Mouse (Mus musculus) intestine, postnatal 0 days (tissue): ENCODE results near the gene Emid1. TPM values are rescaled to one million over a fixed set of nuclear protein-coding genes. Genes with fewer than 3 reads are reported as not detected.

ENCODE experiments used
- ATAC-seq: fragments of 200-750 bp; cut with Nextera tagmentation; 2 replicates; pipeline ENCODE4 v1.8.0; 2017; ENCODE audit warnings: mild to moderate bottlenecking, moderate TSS enrichment, moderate library complexity
- H3K27ac ChIP-seq: fragments of 300-500 bp; sonication (generic); 2 replicates; pipeline ENCODE4 v1.5.1; 2014; ENCODE audit warnings: mild to moderate bottlenecking, low read depth, low read length, moderate library complexity
- H3K27me3 ChIP-seq: fragments of 300-500 bp; sonication (generic); replicated peaks from 2 replicates; pipeline ENCODE4 v1.6.1; 2014; ENCODE audit warnings: low read length, mixed read lengths; ENCODE audit not compliant: control insufficient read depth, insufficient read depth
- H3K36me3 ChIP-seq: fragments of 300-500 bp; sonication (generic); 2 replicates; pipeline ENCODE4 v1.6.1; 2014; ENCODE audit warnings: mild to moderate bottlenecking, moderate library complexity; ENCODE audit not compliant: control insufficient read depth, insufficient read depth
- H3K4me1 ChIP-seq: fragments of 300-500 bp; sonication (generic); replicated peaks from 2 replicates; pipeline ENCODE4 v1.6.1; 2014; ENCODE audit warnings: antibody characterized with exemption, low read length, mixed read lengths; ENCODE audit not compliant: control insufficient read depth, insufficient read depth
- H3K4me2 ChIP-seq: fragments of 300-500 bp; sonication (generic); replicated peaks from 2 replicates; pipeline ENCODE4 v1.6.1; 2014; ENCODE audit warnings: low read depth, mild to moderate bottlenecking, moderate library complexity
- H3K4me3 ChIP-seq: fragments of 300-500 bp; sonication (generic); 2 replicates; pipeline ENCODE4 v1.5.1; 2014; ENCODE audit warnings: low read depth, low read length
- H3K9ac ChIP-seq: fragments of 300-500 bp; sonication (generic); 2 replicates; pipeline ENCODE4 v1.6.1; 2014; ENCODE audit warnings: mild to moderate bottlenecking, low read depth, low read length
- H3K9me3 ChIP-seq: fragments of 300-500 bp; sonication (generic); 2 replicates; pipeline ENCODE4 v1.6.1; 2016; ENCODE audit warnings: mixed run types; ENCODE audit not compliant: control insufficient read depth
- CTCF ChIP-seq: sonication (generic); IDR thresholded peaks from 2 replicates; pipeline ENCODE4 v1.5.1; 2016; ENCODE audit warnings: low read depth, mild to moderate bottlenecking, control low read depth, antibody characterized with exemption, moderate library complexity
- WGBS: fragments of 180-500 bp; shearing (Covaris S2); extraction: QIAGEN DNeasy Blood & Tissue Kit; methylation state at CpG from one replicate; pipeline ENCODE4 v1.1.7; 2014; 5-methylcytosine and 5-hydroxymethylcytosine counted together
- polyA plus RNA-seq: library from polyadenylated mRNA; unstranded; fragments of >200 nt; fragmentation: Nextera tagmentation; extraction: Ambion mirVana; gene quantifications from 2 replicates; pipeline ENCODE4 v1.2.1, GENCODE M21; 2015

The Emid1 gene
- polyA plus RNA-seq, 1 experiment from 2014 or later, result 47.9 TPM

DNA sequence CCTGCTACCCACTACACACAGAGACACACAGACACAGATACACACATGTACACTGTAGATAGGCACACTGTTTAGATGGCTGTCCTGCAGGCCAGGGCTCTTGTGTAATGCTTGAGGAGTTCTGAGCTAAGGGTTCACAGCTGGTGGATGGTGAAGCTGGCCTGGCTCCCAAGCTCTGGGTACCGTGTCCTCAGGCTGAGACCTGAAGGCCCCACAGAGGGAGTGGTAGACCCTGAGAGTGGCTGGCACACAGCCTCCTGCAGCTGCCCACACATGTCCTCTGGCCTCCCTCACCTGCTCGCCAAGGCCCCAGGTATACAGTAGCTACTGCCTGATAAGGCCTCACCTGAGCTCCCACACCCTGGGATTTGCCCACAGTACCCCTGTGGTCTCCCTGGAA, 10.1 kb downstream of the Emid1 start:
- Histone ChIP-seq H3K4me1 (0 out of 2 replicates have a peak, but pooled peaks cover 5% of the 10 kb centered on the region), H3K27ac (peak overlapping the region; percentile 46), H3K27me3 (no peaks in the 10 kb centered on the region), H3K4me3 (no peak overlapping the region), H3K36me3 (no peaks in the 10 kb centered on the region; the same call in 1 of the 2 replicates), H3K9ac (no peak overlapping the region), H3K9me3 (no peaks in the 10 kb centered on the region), H3K4me2 (no peak overlapping the region)
- WGBS, result 34% methylated on average over 2 of the region's 2 CpGs
- TF ChIP-seq CTCF, result no peak
- no peak; the same call in 1 of the 2 replicates for ATAC-seq

GRCm38 (mm10) chr11:5141252-5141651, 10.8 kb downstream of the Emid1 start:
- H3K9me3 ChIP-seq, result no peaks in the 10 kb centered on the region
- WGBS, result 46% methylated on average over 5 of the region's 5 CpGs
- no peak overlapping the region for H3K4me2 ChIP-seq
- H3K27ac ChIP-seq, result no peak overlapping the region
- no peaks in the 10 kb centered on the region for H3K27me3 ChIP-seq
- no peak for ATAC-seq
- no peak overlapping the region for H3K4me3 ChIP-seq
- no peak for TF ChIP-seq CTCF
- no peaks in the 10 kb centered on the region; the same call in 1 of the 2 replicates for H3K36me3 ChIP-seq
- H3K9ac ChIP-seq, result no peak overlapping the region
- 0 out of 2 replicates have a peak, but pooled peaks cover 5% of the 10 kb centered on the region for H3K4me1 ChIP-seq

- Histone ChIP-seq H3K4me3 (no peak overlapping the region), H3K27ac (no peak overlapping the region), H3K9me3 (no peaks in the 10 kb centered on the region), H3K4me2 (0 out of 2 replicates have a peak overlapping the region, but pooled peaks have one; percentile 13), H3K36me3 (peaks cover 4% of the 10 kb centered on the region; the same call in 1 of the 2 replicates), H3K4me1 (0 out of 2 replicates have a peak, but pooled peaks cover 5% of the 10 kb centered on the region), H3K9ac (no peak overlapping the region), H3K27me3 (no peaks in the 10 kb centered on the region)
- TF ChIP-seq CTCF, result no peak
- WGBS, result 20% methylated on average over 8 of the region's 8 CpGs
- peak; percentile 45 for ATAC-seq
These were observed 11.4 kb downstream of the Emid1 start for GRCm38 (mm10) chr11:5140619-5141018.

DNA sequence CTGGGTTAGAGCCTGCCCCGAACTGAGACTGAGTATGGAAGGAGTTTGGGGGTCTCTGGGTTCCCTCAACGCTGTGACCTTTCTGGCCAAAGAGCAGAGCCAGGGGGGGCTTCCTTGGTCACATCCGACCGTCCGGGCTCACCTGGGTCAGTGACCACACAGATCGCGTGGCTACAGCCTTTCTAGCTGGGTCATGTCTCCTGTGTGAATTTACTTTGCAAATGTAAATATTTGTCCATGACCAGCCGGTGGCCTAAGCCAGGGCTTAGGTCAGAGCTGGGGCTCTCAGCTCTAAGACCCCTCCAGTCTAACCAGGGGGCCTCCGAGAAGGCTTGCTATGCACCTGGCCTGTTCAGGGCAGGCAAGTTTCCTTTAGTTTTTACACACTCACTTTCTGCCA, 12.7 kb downstream of the Emid1 start:
- no peak overlapping the region for H3K4me2 ChIP-seq
- ATAC-seq, result no peak
- no peak for TF ChIP-seq CTCF
- peaks cover 4% of the 10 kb centered on the region; the same call in 1 of the 2 replicates for H3K36me3 ChIP-seq
- no peak overlapping the region for H3K27ac ChIP-seq
- WGBS, result 59% methylated on average over 9 of the region's 9 CpGs
- H3K4me1 ChIP-seq, result 0 out of 2 replicates have a peak, but pooled peaks cover under 1% of the 10 kb centered on the region
- H3K9me3 ChIP-seq, result no peaks in the 10 kb centered on the region
- no peak overlapping the region for H3K4me3 ChIP-seq
- H3K9ac ChIP-seq, result no peak overlapping the region
- no peaks in the 10 kb centered on the region for H3K27me3 ChIP-seq

DNA sequence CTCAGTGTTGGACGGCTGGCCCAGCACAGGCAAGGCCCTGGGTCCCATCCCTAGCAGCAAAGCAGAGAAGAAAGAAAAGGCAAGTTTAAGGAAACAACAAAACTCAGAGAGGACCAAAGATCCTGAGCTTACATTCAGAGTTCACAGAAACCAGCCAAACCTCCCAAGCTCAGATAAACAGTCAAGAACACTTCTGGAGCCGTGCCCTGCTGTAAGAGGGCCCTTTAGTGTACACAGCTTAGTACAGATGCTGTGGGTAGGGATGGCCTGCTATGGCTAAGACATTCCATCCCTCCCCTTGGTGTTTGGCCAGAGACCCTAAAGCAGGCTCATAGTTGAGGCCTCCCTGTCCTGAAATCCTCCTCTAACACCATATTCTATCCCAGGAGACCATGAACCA, 13.4 kb downstream of the Emid1 start:
- no peaks in the 10 kb centered on the region for H3K9me3 ChIP-seq
- peaks cover 4% of the 10 kb centered on the region; the same call in 1 of the 2 replicates for H3K36me3 ChIP-seq
- 49% methylated on average over 2 of the region's 2 CpGs for WGBS
- ATAC-seq, result no peak
- no peaks in the 10 kb centered on the region for H3K4me1 ChIP-seq
- TF ChIP-seq CTCF, result no peak
- no peak overlapping the region for H3K4me3 ChIP-seq
- no peak overlapping the region for H3K9ac ChIP-seq
- no peak overlapping the region for H3K4me2 ChIP-seq
- no peaks in the 10 kb centered on the region for H3K27me3 ChIP-seq
- no peak overlapping the region for H3K27ac ChIP-seq

GRCm38 (mm10) chr11:5135914-5136313, 16.1 kb downstream of the Emid1 start:
- H3K36me3 ChIP-seq, result peaks cover 4% of the 10 kb centered on the region; the same call in 1 of the 2 replicates
- H3K27ac ChIP-seq, result peak overlapping the region; percentile 16; the same call in 1 of the 2 replicates
- no peak for ATAC-seq
- H3K27me3 ChIP-seq, result no peaks in the 10 kb centered on the region
- no peaks in the 10 kb centered on the region for H3K4me1 ChIP-seq
- WGBS, result 70% methylated on average over 11 of the region's 11 CpGs
- no peak overlapping the region for H3K9ac ChIP-seq
- no peak overlapping the region for H3K4me2 ChIP-seq
- no peaks in the 10 kb centered on the region for H3K9me3 ChIP-seq
- TF ChIP-seq CTCF, result no peak
- H3K4me3 ChIP-seq, result no peak overlapping the region

DNA sequence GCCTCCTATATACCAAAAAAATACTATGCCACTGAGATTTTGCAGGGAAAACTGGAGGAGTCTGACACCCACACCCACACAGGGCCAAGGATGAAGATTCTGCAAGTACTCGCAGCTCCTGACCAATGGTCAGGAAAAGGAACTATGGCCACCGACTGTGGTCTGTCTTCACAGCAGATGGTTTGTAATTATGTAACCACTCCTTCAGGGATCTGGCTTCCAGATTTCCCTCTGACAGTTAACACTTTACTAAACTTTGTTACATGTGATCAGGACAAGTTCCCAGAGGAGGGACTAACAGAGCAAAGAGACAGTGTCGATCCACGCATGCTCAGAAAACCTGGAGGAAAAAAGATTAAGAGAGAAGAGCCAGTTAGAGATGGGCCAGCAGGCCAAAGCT, 19.3 kb downstream of the Emid1 start:
- H3K4me1 ChIP-seq, result no peaks in the 10 kb centered on the region
- no peaks in the 10 kb centered on the region for H3K27me3 ChIP-seq
- H3K9me3 ChIP-seq, result no peaks in the 10 kb centered on the region
- no peak overlapping the region for H3K9ac ChIP-seq
- no peak overlapping the region for H3K27ac ChIP-seq
- H3K4me3 ChIP-seq, result no peak overlapping the region
- H3K36me3 ChIP-seq, result peaks cover 9% of the 10 kb centered on the region; the same call in 1 of the 2 replicates
- no peak for TF ChIP-seq CTCF
- H3K4me2 ChIP-seq, result no peak overlapping the region
- 68% methylated on average over 4 of the region's 4 CpGs for WGBS
- no peak for ATAC-seq
